Mouse (Mus musculus): ENCODE data around the gene Gria4.

DNA sequence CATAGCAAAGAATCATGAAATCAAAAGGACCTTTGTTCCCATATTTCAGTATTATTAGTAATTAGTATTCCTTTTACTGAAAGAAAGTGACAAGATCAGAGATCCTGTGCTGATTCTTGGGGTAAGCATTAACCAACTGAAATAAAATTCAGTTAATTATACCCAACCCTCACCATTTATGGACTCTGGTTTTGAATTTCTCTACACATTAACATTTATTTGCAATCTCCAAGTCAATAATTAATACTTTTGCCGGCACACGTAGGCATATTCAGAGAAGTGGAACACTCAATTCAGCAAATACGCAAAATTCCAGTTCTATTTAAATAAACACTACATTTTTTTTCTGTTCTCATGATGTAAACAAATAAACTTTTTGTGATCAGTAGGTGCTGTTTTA is 289.9 kb downstream of the Gria4 start:
- TF ChIP-seq CTCF (conservative IDR thresholded peaks at IDR 0.05; ENCODE audit: insufficient read depth, insufficient read length, low read depth, low read length), result no peak
- no peak for TF ChIP-seq POLR2A (IDR thresholded peaks at IDR 0.05; ENCODE audit: low read depth, low read length)
